ENCODE assay signal across 9 mouse cellular contexts in the genomic region with DNA sequence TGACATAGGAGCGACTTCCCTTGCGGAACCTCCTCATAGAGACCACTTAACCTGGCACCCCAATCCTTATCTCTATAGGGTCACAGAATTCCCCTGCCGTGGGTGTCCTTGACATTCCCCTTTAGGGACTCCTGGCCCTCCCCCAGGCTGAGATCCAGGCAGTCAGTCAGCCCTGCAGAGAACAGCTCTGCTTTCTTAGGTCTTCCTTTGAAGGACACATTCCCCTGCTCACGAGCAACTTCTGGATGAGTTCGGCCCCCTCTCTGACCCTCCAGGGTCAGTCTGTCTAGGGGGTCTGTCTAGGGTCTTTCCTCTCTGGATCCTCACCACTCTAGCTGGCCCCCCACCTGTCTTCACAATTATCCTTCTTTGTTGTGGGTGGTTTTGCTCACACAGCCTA. TPM values are rescaled to one million over a fixed set of nuclear protein-coding genes. Genes with fewer than 3 reads are reported as not detected.
A peak's percentile ranks its signal among the peaks of the same experiment; 100 is the strongest.
DNase-seq lines count a peak whose midpoint lies in the region; ATAC-seq and TF ChIP-seq lines count a peak whose summit lies in the region.
"Had no signal": no experiment of that assay in that cellular context is flagged by ENCODE, and none has a peak within 500 bp of the region (broad histone marks: within the 10 kb centered on the region; RNA-seq: fewer than 3 reads in every experiment).

No protein-coding gene starts in this region.

- H3K9me3 ChIP-seq in hindbrain, embryonic 10.5 days, result 0 out of 2 replicates have a peak, but pooled peaks cover 2% of the 10 kb centered on the region
- H3K9me3 ChIP-seq in hindbrain, embryonic 14.5 days (ENCODE audit: control insufficient read depth, low read length), result no peaks in the 10 kb centered on the region
- peaks cover 6% of the 10 kb centered on the region for H3K9me3 ChIP-seq in E14TG2a.4 (ENCODE audit: low read length)
- H3K9me3 ChIP-seq in embryonic facial prominence, embryonic 15.5 days (replicated peaks), result no peaks in the 10 kb centered on the region
- H3K9me3 ChIP-seq in limb, embryonic 14.5 days (ENCODE audit: control insufficient read depth, low read length), result 0 out of 2 replicates have a peak, but pooled peaks cover 3% of the 10 kb centered on the region

- H3K36me3 ChIP-seq in hindbrain, embryonic 10.5 days, result no peaks in the 10 kb centered on the region
- H3K36me3 ChIP-seq in hindbrain, embryonic 14.5 days (replicated peaks; ENCODE audit: control insufficient read depth, insufficient read depth), result no peaks in the 10 kb centered on the region
- no peaks in the 10 kb centered on the region for H3K36me3 ChIP-seq in E14TG2a.4 (ENCODE audit: insufficient read depth, low read length)
- no peaks in the 10 kb centered on the region for H3K36me3 ChIP-seq in embryonic facial prominence, embryonic 15.5 days
- H3K36me3 ChIP-seq in limb, embryonic 14.5 days (ENCODE audit: control insufficient read depth, insufficient read depth, low read length), result no peaks in the 10 kb centered on the region

- no peak overlapping the region for H3K9ac ChIP-seq in hindbrain, embryonic 14.5 days
- no peak overlapping the region for H3K9ac ChIP-seq in embryonic facial prominence, embryonic 15.5 days
- H3K9ac ChIP-seq in limb, embryonic 14.5 days (ENCODE audit: low read depth, low read length, severe bottlenecking), result no peak overlapping the region; the same call in 1 of the 2 replicates
- H3K9ac ChIP-seq: liver, embryonic 14.5 days had no signal

- TF ChIP-seq CTCF in E14TG2a.4 (conservative IDR thresholded peaks at IDR 0.05; ENCODE audit: low read length), result no peak

- DNase-seq in hindbrain, embryonic 10.5 days (ENCODE audit: low spot score), result no peak
- no peak for DNase-seq in hindbrain, embryonic 14.5 days (ENCODE audit: low spot score)
- no peak for DNase-seq in limb, embryonic 14.5 days (ENCODE audit: low spot score)
- no peak for DNase-seq in ovary, adult 18-20 months (ENCODE audit: low spot score)
- DNase-seq in frontal cortex, adult 2 months (ENCODE audit: extremely low spot score in 1 of 2, low spot score in 1 of 2), result no peak
- no peak for DNase-seq in frontal cortex, postnatal 36 days (ENCODE audit: low spot score in 2 of 2)

- peaks cover 57% of the 10 kb centered on the region for H3K4me1 ChIP-seq in hindbrain, embryonic 10.5 days (replicated peaks)
- H3K4me1 ChIP-seq in hindbrain, embryonic 14.5 days (replicated peaks; ENCODE audit: control insufficient read depth, insufficient read depth, low read length), result peaks cover 3% of the 10 kb centered on the region; the same call in 1 of the 2 replicates
- H3K4me1 ChIP-seq in E14TG2a.4 (replicated peaks; ENCODE audit: low read depth, low read length), result peaks cover 72% of the 10 kb centered on the region
- peaks cover 51% of the 10 kb centered on the region for H3K4me1 ChIP-seq in embryonic facial prominence, embryonic 15.5 days
- H3K4me1 ChIP-seq in limb, embryonic 14.5 days (ENCODE audit: control insufficient read depth, insufficient read depth, low read length), result peaks cover 28% of the 10 kb centered on the region

- 28% methylated on average over 5 of the region's 5 CpGs for WGBS in hindbrain, embryonic 10.5 days
- 29% methylated on average over 5 of the region's 5 CpGs for WGBS in hindbrain, embryonic 14.5 days
- 51% methylated on average over 5 of the region's 5 CpGs for WGBS in embryonic facial prominence, embryonic 15.5 days
- WGBS in limb, embryonic 14.5 days, result 37% methylated on average over 5 of the region's 5 CpGs

- no peak for ATAC-seq in hindbrain, embryonic 14.5 days (ENCODE audit: low FRiP score)
- ATAC-seq in embryonic facial prominence, embryonic 15.5 days (ENCODE audit: insufficient number of reproducible peaks, low FRiP score, low TSS enrichment, low read depth), result no peak
- no peak for ATAC-seq in limb, embryonic 14.5 days (ENCODE audit: low FRiP score, low read depth)

- H3K4me3 ChIP-seq in hindbrain, embryonic 10.5 days, result peak overlapping the region; percentile 46
- H3K4me3 ChIP-seq in hindbrain, embryonic 14.5 days (replicated peaks; ENCODE audit: low read length), result no peak overlapping the region
- peak overlapping the region; percentile 72; the same call in 1 of the 2 replicates for H3K4me3 ChIP-seq in E14TG2a.4 (replicated peaks; ENCODE audit: low read length)
- H3K4me3 ChIP-seq in embryonic facial prominence, embryonic 15.5 days (replicated peaks), result peak overlapping the region; percentile 48
- peak overlapping the region; percentile 42 for H3K4me3 ChIP-seq in limb, embryonic 14.5 days (replicated peaks; ENCODE audit: low read length)

- peaks cover 85% of the 10 kb centered on the region for H3K27me3 ChIP-seq in hindbrain, embryonic 10.5 days (ENCODE audit: insufficient read depth, poor library complexity, severe bottlenecking)
- H3K27me3 ChIP-seq in hindbrain, embryonic 14.5 days (ENCODE audit: control insufficient read depth, insufficient read depth, low read length), result peaks cover 42% of the 10 kb centered on the region
- H3K27me3 ChIP-seq in E14TG2a.4 (ENCODE audit: insufficient read depth, low read length), result peaks cover 85% of the 10 kb centered on the region
- peaks cover 14% of the 10 kb centered on the region for H3K27me3 ChIP-seq in embryonic facial prominence, embryonic 15.5 days
- peaks cover 14% of the 10 kb centered on the region for H3K27me3 ChIP-seq in limb, embryonic 14.5 days (ENCODE audit: control insufficient read depth, insufficient read depth, low read length)

- no peak overlapping the region for H3K27ac ChIP-seq in hindbrain, embryonic 10.5 days
- no peak overlapping the region for H3K27ac ChIP-seq in hindbrain, embryonic 14.5 days
- no peak overlapping the region for H3K27ac ChIP-seq in embryonic facial prominence, embryonic 15.5 days (replicated peaks)
- H3K27ac ChIP-seq in limb, embryonic 14.5 days (replicated peaks; ENCODE audit: low read depth, low read length), result no peak overlapping the region
- H3K27ac ChIP-seq: liver, embryonic 14.5 days had no signal

- TF ChIP-seq POLR2A in limb, embryonic 14.5 days (IDR thresholded peaks at IDR 0.05; ENCODE audit: borderline replicate concordance, extremely low read depth, insufficient read depth, insufficient read length), result no peak

- no peak overlapping the region for H3K4me2 ChIP-seq in hindbrain, embryonic 14.5 days (replicated peaks)
- H3K4me2 ChIP-seq in embryonic facial prominence, embryonic 15.5 days (replicated peaks), result peak overlapping the region; percentile 83
- H3K4me2 ChIP-seq in limb, embryonic 14.5 days (replicated peaks; ENCODE audit: low read depth, low read length, severe bottlenecking), result peak overlapping the region; percentile 84

RNA-seq across cellular contexts. Expression of a gene that starts 1.1 kb away (rescaled TPM):
- polyA plus RNA-seq in hindbrain, embryonic 10.5 days (2016; fragmentation: Nextera tagmentation; extraction: Ambion mirVana), result 8.7 and 10.8 TPM in 2 replicates
- 5.7 and 6.2 TPM in 2 replicates for polyA plus RNA-seq in hindbrain, embryonic 14.5 days (2014; fragmentation: Nextera tagmentation; extraction: Ambion mirVana)
- polyA plus RNA-seq in embryonic facial prominence, embryonic 15.5 days (2015; fragmentation: Nextera tagmentation; extraction: Ambion mirVana), result 17.5 and 19.6 TPM in 2 replicates
- 16.1 and 17.8 TPM in 2 replicates for polyA plus RNA-seq in limb, embryonic 14.5 days (2012; rRNA removed)
- polyA plus RNA-seq in limb, embryonic 14.5 days (2014; fragmentation: Nextera tagmentation; extraction: Ambion mirVana), result 8.2 and 10.2 TPM in 2 replicates
- polyA plus RNA-seq in frontal cortex, adult 2 months (2012; rRNA removed), result 20.7 and 22.4 TPM in 2 replicates

RNA-seq across cellular contexts. Expression of a gene that starts 13.9 kb away (rescaled TPM):
- not detected in 2 replicates for polyA plus RNA-seq in hindbrain, embryonic 10.5 days (2016; fragmentation: Nextera tagmentation; extraction: Ambion mirVana)
- not detected in 2 replicates for polyA plus RNA-seq in hindbrain, embryonic 14.5 days (2014; fragmentation: Nextera tagmentation; extraction: Ambion mirVana)
- not detected in 2 replicates for polyA plus RNA-seq in embryonic facial prominence, embryonic 15.5 days (2015; fragmentation: Nextera tagmentation; extraction: Ambion mirVana)
- not detected in 2 replicates for polyA plus RNA-seq in limb, embryonic 14.5 days (2012; rRNA removed)
- not detected in 2 replicates for polyA plus RNA-seq in limb, embryonic 14.5 days (2014; fragmentation: Nextera tagmentation; extraction: Ambion mirVana)
- not detected in 2 replicates for polyA plus RNA-seq in frontal cortex, adult 2 months (2012; rRNA removed)
- polyA plus RNA-seq: liver, embryonic 14.5 days had no signal

RNA-seq across cellular contexts. Expression of a gene that starts 44.5 kb away (rescaled TPM):
- 6.3 and 10.9 TPM in 2 replicates for polyA plus RNA-seq in hindbrain, embryonic 10.5 days (2016; fragmentation: Nextera tagmentation; extraction: Ambion mirVana)
- polyA plus RNA-seq in hindbrain, embryonic 14.5 days (2014; fragmentation: Nextera tagmentation; extraction: Ambion mirVana), result 30.0 and 35.7 TPM in 2 replicates
- 10.5 and 11.4 TPM in 2 replicates for polyA plus RNA-seq in embryonic facial prominence, embryonic 15.5 days (2015; fragmentation: Nextera tagmentation; extraction: Ambion mirVana)
- polyA plus RNA-seq in limb, embryonic 14.5 days (2012; rRNA removed), result 27.2 and 32.8 TPM in 2 replicates
- 12.3 and 12.9 TPM in 2 replicates for polyA plus RNA-seq in limb, embryonic 14.5 days (2014; fragmentation: Nextera tagmentation; extraction: Ambion mirVana)
- polyA plus RNA-seq in frontal cortex, adult 2 months (2012; rRNA removed), result 68.4 and 68.6 TPM in 2 replicates

RNA-seq across cellular contexts. Expression of a gene that starts 51.0 kb away (rescaled TPM):
- polyA plus RNA-seq in hindbrain, embryonic 10.5 days (2016; fragmentation: Nextera tagmentation; extraction: Ambion mirVana), result 1.4 TPM in 2 replicates
- 0.16 and 0.17 TPM in 2 replicates for polyA plus RNA-seq in hindbrain, embryonic 14.5 days (2014; fragmentation: Nextera tagmentation; extraction: Ambion mirVana)
- 0.19 and 0.21 TPM in 2 replicates for polyA plus RNA-seq in embryonic facial prominence, embryonic 15.5 days (2015; fragmentation: Nextera tagmentation; extraction: Ambion mirVana)
- polyA plus RNA-seq in limb, embryonic 14.5 days (2012; rRNA removed), result 3.7 and 5.4 TPM in 2 replicates
- polyA plus RNA-seq in limb, embryonic 14.5 days (2014; fragmentation: Nextera tagmentation; extraction: Ambion mirVana), result 0.15 and 0.17 TPM in 2 replicates
- polyA plus RNA-seq in frontal cortex, adult 2 months (2012; rRNA removed), result 1.2 and 1.3 TPM in 2 replicates
